In genomic region chr15:7935571-7936165, GRCm38 (mm10) we compare ENCODE assay signal across 23 mouse cellular contexts.
DNase-seq lines count a peak whose midpoint lies in the region; ATAC-seq and TF ChIP-seq lines count a peak whose summit lies in the region.
"Had no signal": no experiment of that assay in that cellular context is flagged by ENCODE, and none has a peak within 500 bp of the region (broad histone marks: within the 10 kb centered on the region; RNA-seq: fewer than 3 reads in every experiment).

No protein-coding gene starts in this region.

- no peak overlapping the region for H3K27ac ChIP-seq in hindbrain, embryonic 15.5 days (replicated peaks)
- H3K27ac ChIP-seq in hindbrain, embryonic 11.5 days (ENCODE audit: low read depth, low read length), result no peak overlapping the region
- no peak overlapping the region for H3K27ac ChIP-seq in midbrain, postnatal 0 days (ENCODE audit: low read depth, low read length)
- no peak overlapping the region for H3K27ac ChIP-seq in midbrain, embryonic 13.5 days
- no peak overlapping the region for H3K27ac ChIP-seq in neural tube, embryonic 15.5 days (replicated peaks)
- H3K27ac ChIP-seq: embryonic facial prominence, embryonic 13.5 days; forebrain, embryonic 12.5 days; gastrocnemius, adult 2 months; hindbrain, embryonic 10.5 days; kidney, postnatal 0 days; liver, embryonic 14.5 days; lung, embryonic 15.5 days; stomach, postnatal 0 days had no signal

- peak; percentile 42; the same call in 1 of the 2 replicates for ATAC-seq in hindbrain, embryonic 15.5 days (ENCODE audit: low FRiP score, low read depth)
- no peak for ATAC-seq in hindbrain, embryonic 11.5 days (ENCODE audit: low FRiP score)
- peak; percentile 56; the same call in 1 of the 2 replicates for ATAC-seq in midbrain, postnatal 0 days (ENCODE audit: low FRiP score)
- ATAC-seq in midbrain, embryonic 13.5 days, result no peak
- peak; percentile 86 for ATAC-seq in megakaryocyte-erythroid progenitor cell, adult 5-6 weeks (replicated peaks; ENCODE audit: low FRiP score, low TSS enrichment, poor library complexity, severe bottlenecking)
- ATAC-seq in neural tube, embryonic 15.5 days (ENCODE audit: low FRiP score), result no peak
- ATAC-seq: inflammation-experienced regulatory T-cells, adult 6 months had no signal

- 79% methylated on average over 7 of the region's 7 CpGs for WGBS in hindbrain, embryonic 15.5 days
- WGBS in hindbrain, embryonic 11.5 days, result 88% methylated on average over 7 of the region's 7 CpGs
- 70% methylated on average over 7 of the region's 7 CpGs for WGBS in midbrain, postnatal 0 days
- 84% methylated on average over 7 of the region's 7 CpGs for WGBS in midbrain, embryonic 13.5 days
- 89% methylated on average over 7 of the region's 7 CpGs for whole genome bisulfite sequencing in neural tube, embryonic 15.5 days

- H3K4me2 ChIP-seq in hindbrain, embryonic 15.5 days, result no peak overlapping the region
- no peak overlapping the region for H3K4me2 ChIP-seq in hindbrain, embryonic 11.5 days (replicated peaks; ENCODE audit: low read depth, low read length)
- no peak overlapping the region for H3K4me2 ChIP-seq in midbrain, postnatal 0 days (ENCODE audit: low read depth, low read length, poor library complexity, severe bottlenecking)
- no peak overlapping the region for H3K4me2 ChIP-seq in midbrain, embryonic 13.5 days (replicated peaks)
- no peak overlapping the region for H3K4me2 ChIP-seq in neural tube, embryonic 15.5 days
- H3K4me2 ChIP-seq: embryonic facial prominence, embryonic 13.5 days; forebrain, embryonic 12.5 days; lung, embryonic 15.5 days had no signal

- DNase-seq in hindbrain, embryonic 11.5 days (ENCODE audit: low spot score), result no peak
- no peak for DNase-seq in midbrain, postnatal 0 days (ENCODE audit: low spot score)
- peak; percentile 9 for DNase-seq in brain, adult 2 months (ENCODE audit: low read depth, low spot score)
- DNase-seq: adrenal gland, postnatal 36 days; cerebellum, adult 18-20 months; cerebellum, postnatal 14 days; gastrocnemius, adult 2 months; kidney, adult 18-20 months; layer of hippocampus, adult 9-11 months; lung, postnatal 4 days had no signal

- no peak overlapping the region for H3K4me3 ChIP-seq in hindbrain, embryonic 15.5 days
- no peak overlapping the region for H3K4me3 ChIP-seq in hindbrain, embryonic 11.5 days (ENCODE audit: low read depth, low read length)
- no peak overlapping the region for H3K4me3 ChIP-seq in midbrain, postnatal 0 days (ENCODE audit: low read depth, low read length)
- H3K4me3 ChIP-seq in midbrain, embryonic 13.5 days (replicated peaks), result no peak overlapping the region
- no peak overlapping the region for H3K4me3 ChIP-seq in neural tube, embryonic 15.5 days (replicated peaks)
- H3K4me3 ChIP-seq: embryonic facial prominence, embryonic 13.5 days; erythroblast, embryonic 14.5 days; forebrain, embryonic 12.5 days; gastrocnemius, adult 2 months; hindbrain, embryonic 10.5 days; lung, embryonic 15.5 days had no signal

- H3K9ac ChIP-seq in hindbrain, embryonic 15.5 days, result no peak overlapping the region
- H3K9ac ChIP-seq in hindbrain, embryonic 11.5 days (ENCODE audit: low read depth, low read length), result no peak overlapping the region
- no peak overlapping the region for H3K9ac ChIP-seq in midbrain, postnatal 0 days (replicated peaks; ENCODE audit: low read length, poor library complexity, severe bottlenecking)
- no peak overlapping the region for H3K9ac ChIP-seq in midbrain, embryonic 13.5 days (replicated peaks)
- H3K9ac ChIP-seq in neural tube, embryonic 15.5 days (replicated peaks), result no peak overlapping the region
- H3K9ac ChIP-seq: embryonic facial prominence, embryonic 13.5 days; forebrain, embryonic 12.5 days; liver, embryonic 14.5 days; lung, embryonic 15.5 days had no signal

- H3K27me3 ChIP-seq in hindbrain, embryonic 15.5 days, result no peaks in the 10 kb centered on the region
- H3K27me3 ChIP-seq in hindbrain, embryonic 11.5 days (ENCODE audit: control insufficient read depth, insufficient read depth, low read length), result no peaks in the 10 kb centered on the region
- no peaks in the 10 kb centered on the region for H3K27me3 ChIP-seq in midbrain, postnatal 0 days (ENCODE audit: insufficient read depth, low read length)
- H3K27me3 ChIP-seq in midbrain, embryonic 13.5 days, result no peaks in the 10 kb centered on the region
- no peaks in the 10 kb centered on the region for H3K27me3 ChIP-seq in neural tube, embryonic 15.5 days (replicated peaks)
- H3K27me3 ChIP-seq: embryonic facial prominence, embryonic 13.5 days; forebrain, embryonic 12.5 days; lung, embryonic 15.5 days had no signal

- no peaks in the 10 kb centered on the region for H3K36me3 ChIP-seq in hindbrain, embryonic 15.5 days
- H3K36me3 ChIP-seq in hindbrain, embryonic 11.5 days (ENCODE audit: control insufficient read depth, insufficient read depth, low read length), result no peaks in the 10 kb centered on the region
- H3K36me3 ChIP-seq in midbrain, postnatal 0 days (ENCODE audit: insufficient read depth, low read length), result no peaks in the 10 kb centered on the region
- H3K36me3 ChIP-seq in midbrain, embryonic 13.5 days, result no peaks in the 10 kb centered on the region
- H3K36me3 ChIP-seq in neural tube, embryonic 15.5 days, result no peaks in the 10 kb centered on the region
- H3K36me3 ChIP-seq: embryonic facial prominence, embryonic 13.5 days; forebrain, embryonic 12.5 days; hindbrain, embryonic 10.5 days; lung, embryonic 15.5 days had no signal

- TF ChIP-seq CTCF in midbrain, postnatal 0 days (IDR thresholded peaks at IDR 0.05), result no peak

- H3K9me3 ChIP-seq in hindbrain, embryonic 15.5 days, result no peaks in the 10 kb centered on the region
- H3K9me3 ChIP-seq in hindbrain, embryonic 11.5 days (ENCODE audit: control insufficient read depth, low read length), result no peaks in the 10 kb centered on the region
- no peaks in the 10 kb centered on the region for H3K9me3 ChIP-seq in midbrain, postnatal 0 days (ENCODE audit: low read length)
- no peaks in the 10 kb centered on the region for H3K9me3 ChIP-seq in midbrain, embryonic 13.5 days
- H3K9me3 ChIP-seq in neural tube, embryonic 15.5 days (replicated peaks), result no peaks in the 10 kb centered on the region
- H3K9me3 ChIP-seq: embryonic facial prominence, embryonic 13.5 days; forebrain, embryonic 12.5 days; hindbrain, embryonic 10.5 days; lung, embryonic 15.5 days had no signal

- no peaks in the 10 kb centered on the region for H3K4me1 ChIP-seq in hindbrain, embryonic 15.5 days (replicated peaks)
- no peaks in the 10 kb centered on the region for H3K4me1 ChIP-seq in hindbrain, embryonic 11.5 days (replicated peaks; ENCODE audit: control insufficient read depth, insufficient read depth, low read length)
- H3K4me1 ChIP-seq in midbrain, postnatal 0 days (ENCODE audit: insufficient read depth, low read length), result no peaks in the 10 kb centered on the region
- no peaks in the 10 kb centered on the region for H3K4me1 ChIP-seq in midbrain, embryonic 13.5 days (replicated peaks)
- no peaks in the 10 kb centered on the region for H3K4me1 ChIP-seq in neural tube, embryonic 15.5 days
- H3K4me1 ChIP-seq: embryonic facial prominence, embryonic 13.5 days; forebrain, embryonic 12.5 days had no signal

Comparison
In these comparisons a context has a peak if more than half of its experiments do, and no peak if none do; other contexts are left out.
1. ATAC-seq: peak in hindbrain, embryonic 15.5 days (single experiment), midbrain, postnatal 0 days (single experiment) and megakaryocyte-erythroid progenitor cell, adult 5-6 weeks (single experiment); none in hindbrain, embryonic 11.5 days (single experiment), midbrain, embryonic 13.5 days (single experiment) and neural tube, embryonic 15.5 days (single experiment).